Comparison of ENCODE assay signal across 22 mouse cellular contexts in the genomic region with DNA sequence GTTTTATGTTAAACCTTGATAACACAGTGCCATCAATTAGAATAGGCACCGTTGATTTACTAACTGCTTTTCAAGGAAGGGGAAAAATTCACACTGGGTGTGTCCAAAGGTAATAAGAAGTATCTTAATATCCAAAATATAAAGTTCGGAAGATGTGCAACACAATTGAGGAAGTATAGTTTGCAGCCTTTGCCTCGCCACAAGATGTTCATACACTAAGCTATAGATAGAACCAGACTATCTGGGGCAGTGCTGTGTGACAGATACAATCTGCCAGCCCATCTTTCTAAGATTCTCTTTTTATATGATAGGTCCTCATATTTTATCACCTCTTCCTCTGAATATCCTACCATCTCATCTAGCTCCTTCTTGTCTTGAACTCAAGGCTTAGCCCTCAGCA. TPM values are rescaled to one million over a fixed set of nuclear protein-coding genes. Genes with fewer than 3 reads are reported as not detected.
"Had no signal": no experiment of that assay in that cellular context is flagged by ENCODE, and none has a peak within 500 bp of the region (broad histone marks: within the 10 kb centered on the region; RNA-seq: fewer than 3 reads in every experiment).

No protein-coding gene starts in this region.

- DNase-seq: kidney, adult 18-20 months; kidney, adult 9 months; kidney, postnatal 14 days; kidney, postnatal 4 days; left cerebral cortex, postnatal 4 days; lung, adult 2 months; lung, postnatal 14 days; lung, postnatal 4 days; right cerebral cortex, adult 18-20 months; right cerebral cortex, postnatal 14 days; right cerebral cortex, postnatal 4 days; thymus, adult 18-20 months; thymus, postnatal 36 days had no signal

- ATAC-seq: midbrain, embryonic 13.5 days; midbrain, embryonic 16.5 days had no signal

- H3K36me3 ChIP-seq: limb, embryonic 12.5 days; limb, embryonic 15.5 days; liver, embryonic 15.5 days; midbrain, embryonic 10.5 days; midbrain, embryonic 13.5 days; stomach, embryonic 15.5 days had no signal

- H3K27me3 ChIP-seq: limb, embryonic 12.5 days; limb, embryonic 15.5 days; liver, embryonic 15.5 days; megakaryocyte, embryonic 14.5 days; midbrain, embryonic 13.5 days; stomach, embryonic 15.5 days had no signal

RNA-seq across cellular contexts. Expression of a gene that starts 22.4 kb away (rescaled TPM):
- total RNA-seq: layer of hippocampus, adult 18-20 months had no signal
